Mouse (Mus musculus) G1E (cell line): ENCODE results near the gene Gcgr. TPM values are rescaled to one million over a fixed set of nuclear protein-coding genes. Genes with fewer than 3 reads are reported as not detected.
"Not testable (repeated sequence)": the region's sequence is repeated elsewhere in the genome, so short reads cannot be mapped to it uniquely, and the experiment has no call there.

Experiments used
- ATAC-seq: 2 replicates; pipeline ENCODE4 v1.8.0; 2016; ENCODE audit warnings: mild to moderate bottlenecking; ENCODE audit not compliant: insufficient number of reproducible peaks, poor library complexity, low FRiP score, severe bottlenecking; ENCODE audit errors: extremely low read depth
- DNase-seq: peaks from one replicate; pipeline ENCODE4 v3.0.0; 2012; ENCODE audit warnings: low spot score
- H3K27me3 ChIP-seq: 2 replicates; pipeline ENCODE4 v1.6.1; 2012; ENCODE audit warnings: mild to moderate bottlenecking, low read length, inconsistent platforms; ENCODE audit not compliant: insufficient read depth
- H3K36me3 ChIP-seq: replicated peaks from 2 replicates; pipeline ENCODE3; 2012; ENCODE audit warnings: mild to moderate bottlenecking, inconsistent platforms
- H3K4me1 ChIP-seq: 2 replicates; pipeline ENCODE4 v1.6.1; 2012; ENCODE audit warnings: low read depth, low read length, inconsistent platforms, mixed read lengths; ENCODE audit not compliant: insufficient read depth
- H3K4me3 ChIP-seq: 2 replicates; pipeline ENCODE4 v1.5.1; 2012; ENCODE audit warnings: low read depth, mild to moderate bottlenecking, inconsistent platforms, low read length, moderate library complexity, mixed read lengths
- H3K9me3 ChIP-seq: replicated peaks from 2 replicates; pipeline ENCODE4 v1.6.1; 2012; ENCODE audit warnings: inconsistent platforms
- CTCF ChIP-seq: IDR thresholded peaks from 2 replicates; pipeline ENCODE4 v1.5.1; 2012; ENCODE audit warnings: low read depth, low read length, inconsistent platforms, mixed read lengths
- GATA1 ChIP-seq: IDR thresholded peaks from 2 replicates; pipeline ENCODE4 v1.6.1; 2012; ENCODE audit warnings: borderline replicate concordance, low read length, inconsistent platforms, mixed read lengths
- GATA2 ChIP-seq: IDR thresholded peaks from 2 replicates; pipeline ENCODE4 v1.6.1; 2012; ENCODE audit warnings: low read depth, low read length, inconsistent platforms, borderline replicate concordance
- POLR2AphosphoS5 ChIP-seq: IDR thresholded peaks from 2 replicates; pipeline ENCODE4 v1.6.1; 2012; ENCODE audit warnings: low read depth, low read length, inconsistent platforms; ENCODE audit not compliant: insufficient replicate concordance
- TAL1 ChIP-seq: conservative IDR thresholded peaks from 2 replicates; pipeline ENCODE4 v1.6.1; 2012; ENCODE audit warnings: low read depth, low read length, inconsistent platforms, mixed read lengths
- polyA plus RNA-seq: library from polyadenylated mRNA; stranded (reverse); fragments of >175 nt; gene quantifications from 2 replicates; pipeline ENCODE4 v1.2.3, GENCODE M21; 2012
- total RNA-seq, 2 experiments: library from RNA; stranded (forward) in 1 of 2; stranded (reverse) in 1 of 2; fragments of 200-1000 nt in 1 of 2; fragments of >200 nt in 1 of 2; fragmentation: Nextera tagmentation in 1 of 2; gene quantifications; 2 replicates each; pipeline ENCODE4 v1.2.3; 2014 to 2017

The Gcgr gene
- total and polyA plus RNA-seq, 3 experiments, result not detected

GRCm38 (mm10) chr11:120554834-120555233 is 24.3 kb downstream of the Gcgr start:
- ATAC-seq, result no peak
- H3K27me3 ChIP-seq, result peaks cover 16% of the 10 kb centered on the region
- H3K36me3 ChIP-seq, result peaks cover 28% of the 10 kb centered on the region
- TF ChIP-seq TAL1 (no peak), POLR2AphosphoS5 (no peak), GATA2 (no peak), GATA1 (no peak), CTCF (no peak)
- H3K9me3 ChIP-seq, result no peaks in the 10 kb centered on the region
- no peak for DNase-seq
- no peak overlapping the region for H3K4me3 ChIP-seq
- H3K4me1 ChIP-seq, result peaks cover 18% of the 10 kb centered on the region

DNA sequence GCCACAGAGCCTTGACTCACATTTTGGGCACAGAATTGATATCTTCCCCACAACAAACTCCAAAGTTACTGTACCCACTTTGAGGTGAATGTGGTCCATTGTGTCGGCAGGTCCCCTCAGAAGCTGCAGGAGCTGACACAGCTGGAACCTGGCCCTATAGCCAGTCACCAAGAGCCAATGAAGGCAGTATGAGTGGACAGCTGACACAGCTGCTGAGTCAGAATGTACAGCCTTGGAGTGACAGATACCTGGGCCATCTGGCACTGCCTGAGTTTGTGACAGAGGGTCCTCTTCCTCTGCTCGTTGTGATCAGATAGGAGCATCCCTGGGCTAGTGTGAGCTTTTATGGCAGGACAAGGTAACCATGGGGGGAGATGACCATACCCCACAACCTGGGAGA is 24.8 kb downstream of the Gcgr start:
- H3K4me1 ChIP-seq, result peaks cover 14% of the 10 kb centered on the region
- TF ChIP-seq CTCF (no peak), TAL1 (no peak), GATA2 (no peak), POLR2AphosphoS5 (no peak), GATA1 (no peak)
- H3K9me3 ChIP-seq, result no peaks in the 10 kb centered on the region
- ATAC-seq, result no peak
- peaks cover 32% of the 10 kb centered on the region for H3K36me3 ChIP-seq
- no peak for DNase-seq
- H3K27me3 ChIP-seq, result peaks cover 16% of the 10 kb centered on the region
- no peak overlapping the region for H3K4me3 ChIP-seq

DNA sequence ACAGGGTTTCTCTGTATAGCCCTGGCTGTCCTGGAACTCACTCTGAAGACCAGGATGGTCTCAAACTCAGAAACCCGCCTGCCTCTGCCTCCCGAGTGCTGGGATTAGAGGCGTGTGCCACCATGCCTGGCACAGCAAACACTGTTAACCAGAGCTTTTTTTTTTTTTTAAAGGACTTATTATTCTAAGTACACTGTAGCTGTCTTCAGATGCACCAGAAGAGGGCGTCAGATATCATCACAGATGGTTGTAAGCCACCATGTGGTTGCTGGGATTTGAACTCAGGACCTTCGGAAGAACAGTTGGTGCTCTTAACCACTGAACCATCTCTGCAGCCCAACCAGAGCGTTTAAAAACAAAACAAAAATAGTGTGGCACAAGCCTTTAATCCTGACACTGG is 28.3 kb downstream of the Gcgr start:
- H3K9me3 ChIP-seq, H3K4me3 ChIP-seq, ATAC-seq, DNase-seq: not testable (repeated sequence)
- peaks cover 11% of the 10 kb centered on the region for H3K4me1 ChIP-seq
- peaks cover 50% of the 10 kb centered on the region for H3K36me3 ChIP-seq
- H3K27me3 ChIP-seq, result peaks cover 12% of the 10 kb centered on the region

DNA sequence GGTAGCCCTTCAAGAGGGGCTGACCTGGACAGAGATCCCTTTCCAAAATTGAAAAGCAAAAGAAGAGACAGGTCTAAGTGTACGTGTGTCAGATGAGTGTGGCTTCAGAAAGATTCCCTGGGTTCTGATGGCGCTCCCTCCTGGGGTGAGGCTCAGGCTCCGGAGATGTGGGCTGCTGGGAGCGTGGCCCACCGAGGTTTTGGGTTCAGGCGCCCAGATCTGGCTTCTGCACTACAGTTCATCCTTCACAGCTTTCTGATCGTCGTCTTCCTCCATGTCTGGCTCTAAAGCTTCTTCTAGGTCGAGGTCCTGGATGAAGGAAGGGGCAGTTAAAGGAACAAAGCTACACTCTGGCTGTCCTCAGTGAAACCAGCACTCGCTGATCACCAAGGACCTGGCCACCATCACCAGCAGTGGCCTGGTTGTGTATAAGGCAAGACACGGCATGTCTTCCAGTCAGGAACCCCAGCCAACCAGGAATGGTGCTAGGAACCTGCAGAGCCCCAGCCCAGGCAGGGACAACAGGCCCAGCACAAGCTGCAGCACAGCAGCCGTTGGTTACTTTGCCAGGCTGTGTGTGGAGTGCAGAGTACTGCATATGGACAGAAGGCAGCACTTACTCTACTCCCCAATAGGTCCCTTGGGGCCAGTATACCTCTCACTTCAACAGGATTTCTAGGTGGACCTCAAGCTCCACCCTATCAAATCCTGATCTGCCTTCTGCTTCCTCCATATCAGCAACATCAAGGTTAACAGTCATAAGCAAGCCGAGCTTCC is 30.6 kb downstream of the Gcgr start:
- ATAC-seq, result no peak
- no peak for DNase-seq
- TF ChIP-seq POLR2AphosphoS5 (no peak), TAL1 (no peak), GATA2 (no peak), GATA1 (no peak), CTCF (no peak)
- H3K4me3 ChIP-seq, result no peak overlapping the region
- H3K9me3 ChIP-seq, result no peaks in the 10 kb centered on the region
- peaks cover 24% of the 10 kb centered on the region for H3K4me1 ChIP-seq
- peaks cover 73% of the 10 kb centered on the region for H3K36me3 ChIP-seq
- no peaks in the 10 kb centered on the region for H3K27me3 ChIP-seq

- H3K9me3 ChIP-seq, result no peaks in the 10 kb centered on the region
- H3K4me1 ChIP-seq, result peaks cover 40% of the 10 kb centered on the region
- peaks cover 91% of the 10 kb centered on the region for H3K36me3 ChIP-seq
- H3K4me3 ChIP-seq, result no peak overlapping the region
- DNase-seq (no peak), ATAC-seq (no peak)
- TF ChIP-seq GATA2, result no peak
- no peak for TF ChIP-seq CTCF
- no peak for TF ChIP-seq GATA1
- no peak for TF ChIP-seq TAL1
- TF ChIP-seq POLR2AphosphoS5, result no peak
- H3K27me3 ChIP-seq, result no peaks in the 10 kb centered on the region
Observed at GRCm38 (mm10) chr11:120562949-120563348, 32.5 kb downstream of the Gcgr start.

- Histone ChIP-seq H3K36me3 (peaks cover 95% of the 10 kb centered on the region), H3K27me3 (no peaks in the 10 kb centered on the region), H3K4me1 (peaks cover 53% of the 10 kb centered on the region), H3K4me3 (no peak overlapping the region), H3K9me3 (no peaks in the 10 kb centered on the region)
- DNase-seq, result no peak
- ATAC-seq, result no peak
- TF ChIP-seq CTCF (no peak), POLR2AphosphoS5 (no peak), GATA1 (no peak), TAL1 (no peak), GATA2 (no peak)
Observed at GRCm38 (mm10) chr11:120565114-120565513, 34.6 kb downstream of the Gcgr start.

DNA sequence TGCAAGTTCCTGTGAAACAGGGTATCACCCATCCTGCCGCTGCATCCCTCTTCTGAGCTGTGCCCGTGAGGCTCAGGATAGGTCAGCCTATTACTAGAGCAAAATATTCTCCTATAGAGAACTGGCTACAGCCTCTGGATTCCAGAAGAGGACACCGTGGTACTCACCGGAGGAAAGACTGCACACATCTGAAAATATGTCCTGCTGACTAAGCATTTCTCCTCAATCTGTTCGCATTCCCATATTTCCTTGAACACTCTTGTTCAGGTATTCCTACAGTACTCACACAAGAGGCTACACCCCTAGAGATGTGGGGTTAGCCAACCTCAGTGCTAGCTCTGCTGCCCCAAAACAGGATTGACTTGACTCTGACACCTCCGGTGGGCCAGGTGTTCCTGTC is 37.8 kb downstream of the Gcgr start:
- Histone ChIP-seq H3K4me1 (peaks cover 67% of the 10 kb centered on the region), H3K36me3 (peaks cover 81% of the 10 kb centered on the region), H3K4me3 (no peak overlapping the region), H3K9me3 (no peaks in the 10 kb centered on the region), H3K27me3 (no peaks in the 10 kb centered on the region)
- TF ChIP-seq CTCF (no peak), POLR2AphosphoS5 (no peak), TAL1 (no peak), GATA1 (no peak), GATA2 (no peak)
- ATAC-seq (no peak), DNase-seq (no peak)
